Mouse (Mus musculus): ENCODE results near the gene Wap.

- TF ChIP-seq CTCF (IDR thresholded peaks at IDR 0.05; ENCODE audit: low read depth) (no peak), EP300 (IDR thresholded peaks at IDR 0.05; ENCODE audit: low read depth) (no peak)
These were observed 42.2 kb downstream of the Wap start for GRCm38 (mm10) chr11:6596205-6596604.
